13 mouse cellular contexts compared by ENCODE assay signal in genomic region chr2:155053512-155053911, GRCm38 (mm10). TPM values are rescaled to one million over a fixed set of nuclear protein-coding genes. Genes with fewer than 3 reads are reported as not detected.
"Had no signal": no experiment of that assay in that cellular context is flagged by ENCODE, and none has a peak within 500 bp of the region (broad histone marks: within the 10 kb centered on the region; RNA-seq: fewer than 3 reads in every experiment).

No protein-coding gene starts in this region.

RNA-seq across cellular contexts. Expression of gene Gm14226, which starts 35.4 kb away (rescaled TPM):
- total RNA-seq: common myeloid progenitor, adult 5-6 weeks; forebrain, postnatal 0 days; gastrocnemius, adult 18-20 months; gastrocnemius, adult 2 months; gastrocnemius, adult 8-10 months; gastrocnemius, postnatal 10 days; gastrocnemius, postnatal 14 days; gastrocnemius, postnatal 25 days; gastrocnemius, postnatal 36 days; gastrocnemius, postnatal 4 days; granulocyte monocyte progenitor cell, adult 5-6 weeks had no signal
- polyA plus RNA-seq: erythroblast, embryonic 14.5 days; forebrain, embryonic 14.5 days had no signal
